Mouse (Mus musculus) MEL (cell line): ENCODE measurements around the gene Rpain. TPM values are rescaled to one million over a fixed set of nuclear protein-coding genes. Genes with fewer than 3 reads are reported as not detected.
A peak's percentile ranks its signal among the peaks of the same experiment; 100 is the strongest.

Experiments used
- DNase-seq: peaks from one replicate; pipeline ENCODE4 v3.0.0; 2011; ENCODE audit warnings: low read depth, low spot score
- H3K27ac ChIP-seq: 2 replicates; pipeline ENCODE4 v1.5.1; 2012; ENCODE audit warnings: low read depth, mild to moderate bottlenecking, control low read depth, low read length, moderate library complexity; ENCODE audit not compliant: control insufficient read depth
- H3K27me3 ChIP-seq, 2 experiments: fragments of 150-350 bp in 1 of 2; sonication (generic) in 1 of 2; 2 replicates each; pipeline ENCODE4 v1.6.1; 2012; ENCODE audit warnings: low read length in 2 of 2, mild to moderate bottlenecking in 2 of 2, improper control_type of control experiment in 1 of 2, moderate library complexity in 1 of 2; ENCODE audit not compliant: insufficient read depth in 2 of 2, control insufficient read depth in 1 of 2
- H3K36me3 ChIP-seq, 2 experiments: 2 replicates each; pipeline ENCODE4 v1.6.1; 2012 to 2014; ENCODE audit warnings: low read length in 2 of 2, improper control_type of control experiment in 1 of 2, inconsistent platforms in 1 of 2, mild to moderate bottlenecking in 1 of 2; ENCODE audit not compliant: insufficient read depth in 2 of 2, control insufficient read depth in 1 of 2
- H3K4me1 ChIP-seq, 2 experiments: fragments of 150-350 bp in 1 of 2; sonication (generic) in 1 of 2; 2 replicates each; pipeline ENCODE4 v1.6.1; 2012; ENCODE audit warnings: low read length in 2 of 2, improper control_type of control experiment in 1 of 2, mild to moderate bottlenecking in 1 of 2; ENCODE audit not compliant: insufficient read depth in 2 of 2, control insufficient read depth in 1 of 2
- H3K4me3 ChIP-seq, 2 experiments: fragments of 150-350 bp in 1 of 2; sonication (generic) in 1 of 2; 2 replicates each; pipeline ENCODE4 v1.5.1; 2012; ENCODE audit warnings: low read depth in 2 of 2, low read length in 2 of 2, mild to moderate bottlenecking in 2 of 2, moderate library complexity in 2 of 2, control low read depth in 1 of 2, improper control_type of control experiment in 1 of 2; ENCODE audit not compliant: control insufficient read depth in 1 of 2, insufficient read depth in 1 of 2
- H3K79me2 ChIP-seq: 2 replicates; pipeline ENCODE4 v1.6.1; 2012; ENCODE audit warnings: mild to moderate bottlenecking, low read length, moderate library complexity; ENCODE audit not compliant: control insufficient read depth, poor library complexity, insufficient read depth
- H3K9ac ChIP-seq: 2 replicates; pipeline ENCODE4 v1.6.1; 2012; ENCODE audit warnings: low read depth, mild to moderate bottlenecking, control low read depth, low read length, moderate library complexity; ENCODE audit not compliant: control insufficient read depth, poor library complexity, severe bottlenecking
- H3K9me3 ChIP-seq: fragments of 150-350 bp; sonication (generic); replicated peaks from 2 replicates; pipeline ENCODE4 v1.6.1; 2012; ENCODE audit warnings: mild to moderate bottlenecking, low read length, improper control_type of control experiment, moderate library complexity; ENCODE audit not compliant: insufficient read depth
- ETS1 ChIP-seq: IDR thresholded peaks from 2 replicates; pipeline ENCODE4 v1.6.1; 2012; ENCODE audit warnings: low read depth, mild to moderate bottlenecking, inconsistent platforms, low read length, improper control_type of control experiment, moderate library complexity
- MAFK ChIP-seq: IDR thresholded peaks from 2 replicates; pipeline ENCODE4 v1.6.1; 2011; ENCODE audit warnings: low read depth, mild to moderate bottlenecking, low read length, improper control_type of control experiment, borderline replicate concordance
- MAX ChIP-seq: IDR thresholded peaks from 2 replicates; pipeline ENCODE4 v1.6.1; 2011; ENCODE audit warnings: low read length, improper control_type of control experiment
- MAZ ChIP-seq: IDR thresholded peaks from 2 replicates; pipeline ENCODE4 v1.6.1; 2012; ENCODE audit warnings: low read depth, mild to moderate bottlenecking, inconsistent platforms, low read length, improper control_type of control experiment
- MEF2A ChIP-seq: IDR thresholded peaks from 2 replicates; pipeline ENCODE4 v1.6.1; 2014; ENCODE audit warnings: low read depth, mild to moderate bottlenecking, inconsistent platforms, low read length, improper control_type of control experiment; ENCODE audit not compliant: poor library complexity, insufficient replicate concordance, severe bottlenecking; ENCODE audit errors: extremely low read depth
- NRF1 ChIP-seq: IDR thresholded peaks from 2 replicates; pipeline ENCODE4 v1.6.1; 2014; ENCODE audit warnings: low read depth, mild to moderate bottlenecking, inconsistent platforms, low read length, improper control_type of control experiment, moderate library complexity; ENCODE audit not compliant: poor library complexity, insufficient read depth, severe bottlenecking
- POLR2A ChIP-seq, 2 experiments: IDR thresholded peaks; 2 replicates each; pipeline ENCODE4 v1.6.1; 2011 to 2012; ENCODE audit warnings: low read length in 2 of 2, mild to moderate bottlenecking in 2 of 2, control low read depth in 1 of 2, improper control_type of control experiment in 1 of 2, low read depth in 1 of 2, moderate library complexity in 1 of 2; ENCODE audit not compliant: control insufficient read depth in 1 of 2, insufficient read depth in 1 of 2, poor library complexity in 1 of 2
- POLR2AphosphoS2 ChIP-seq: IDR thresholded peaks from 2 replicates; pipeline ENCODE4 v1.6.1; 2011; ENCODE audit warnings: low read length, improper control_type of control experiment
- RAD21 ChIP-seq: IDR thresholded peaks from 2 replicates; pipeline ENCODE4 v1.6.1; 2011; ENCODE audit warnings: mild to moderate bottlenecking, low read depth, low read length, improper control_type of control experiment
- ZMIZ1 ChIP-seq: IDR thresholded peaks from 2 replicates; pipeline ENCODE4 v1.6.1; 2012; ENCODE audit warnings: low read depth, mild to moderate bottlenecking, inconsistent platforms, low read length, improper control_type of control experiment, moderate library complexity
- polyA plus RNA-seq, 2 experiments: library from polyadenylated mRNA; stranded (reverse) in 1 of 2; unstranded in 1 of 2; fragments of >175 nt in 1 of 2; fragments of >200 nt in 1 of 2; gene quantifications; 2 replicates each; pipeline versions ENCODE4 v1.2.1 to v1.2.4; 2012; ENCODE audit warnings: low replicate concordance in 2 of 2, low read depth in 1 of 2; ENCODE audit not compliant: insufficient read length in 2 of 2, insufficient read depth in 1 of 2, missing spikeins in 1 of 2
- total RNA-seq: library from RNA; depleted of rRNA; stranded (reverse); fragments of 300-350 nt; gene quantifications from 2 replicates; pipeline ENCODE4 v1.2.3, GENCODE M21; 2012

Gene Rpain
- total and polyA plus RNA-seq, 3 experiments = 60.8 to 93.5 TPM; not detected in 1

DNA sequence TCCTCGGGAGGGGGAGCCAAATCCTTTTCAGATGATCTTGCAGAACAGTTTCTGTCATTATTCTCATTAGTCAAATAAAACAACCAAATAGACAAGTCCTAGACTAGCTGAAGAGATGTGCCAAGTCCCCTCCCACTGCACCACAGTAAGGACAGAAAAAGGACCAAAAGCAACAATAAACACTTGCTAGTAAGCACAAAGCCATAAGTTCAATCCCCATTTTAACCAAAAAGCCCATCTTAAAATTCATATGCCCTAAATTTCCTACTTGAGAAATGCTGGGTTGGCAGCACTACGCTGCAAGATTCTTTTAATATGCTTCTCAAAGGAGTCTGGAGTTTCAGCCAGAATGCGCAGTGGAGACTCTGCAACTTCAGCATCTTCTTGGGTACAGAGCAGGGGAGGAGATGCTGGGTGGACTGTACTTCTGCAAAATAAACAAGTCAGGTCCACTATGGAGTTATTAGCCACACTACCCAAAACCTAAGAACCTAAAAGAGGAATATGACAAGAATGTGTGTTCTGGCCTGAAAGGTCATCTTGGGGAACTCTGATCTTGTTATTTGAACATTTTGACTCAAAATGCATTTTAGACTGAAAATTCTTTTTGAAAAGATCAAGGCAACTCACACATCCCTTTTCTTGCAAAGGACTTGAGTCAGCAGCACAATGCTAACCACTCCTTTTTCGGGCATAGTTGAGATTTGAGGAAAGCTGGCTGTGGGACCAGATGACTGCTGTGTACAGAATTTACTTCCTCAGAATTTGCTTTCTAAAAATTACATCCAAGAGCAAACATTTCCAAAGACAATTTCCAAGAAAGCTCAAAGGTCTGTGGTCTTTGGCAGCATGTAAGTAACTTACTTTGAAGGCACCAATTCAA is 24.8 kb upstream of the Rpain start:
- H3K4me3 ChIP-seq = no peak overlapping the region
- H3K36me3 ChIP-seq = peaks cover 0 to 46% of the 10 kb centered on the region in 2 experiments; a peak in 2 of 4 replicates
- H3K27ac ChIP-seq = no peak overlapping the region
- DNase-seq = no peak
- H3K79me2 ChIP-seq = no peaks in the 10 kb centered on the region
- H3K4me1 ChIP-seq = no peaks in the 10 kb centered on the region
- H3K27me3 ChIP-seq = no peaks in the 10 kb centered on the region
- no peak overlapping the region for H3K9ac ChIP-seq
- H3K9me3 ChIP-seq = no peaks in the 10 kb centered on the region
- TF ChIP-seq RAD21 (no peak), ETS1 (no peak), MAZ (no peak), POLR2A (IDR thresholded peaks at IDR 0.05; ENCODE audit: control insufficient read depth in 1 of 2, insufficient read depth in 1 of 2, low read depth in 1 of 2, low read length in 2 of 2, poor library complexity in 1 of 2) (0 out of 4 replicates have a peak, but pooled peaks of 1 of the 2 experiments have one; percentile 12), MAFK (no peak), ZMIZ1 (0 out of 2 replicates have a peak, but pooled peaks have one; percentile 18), POLR2AphosphoS2 (peak; percentile 58; the same call in 1 of the 2 replicates)

DNA sequence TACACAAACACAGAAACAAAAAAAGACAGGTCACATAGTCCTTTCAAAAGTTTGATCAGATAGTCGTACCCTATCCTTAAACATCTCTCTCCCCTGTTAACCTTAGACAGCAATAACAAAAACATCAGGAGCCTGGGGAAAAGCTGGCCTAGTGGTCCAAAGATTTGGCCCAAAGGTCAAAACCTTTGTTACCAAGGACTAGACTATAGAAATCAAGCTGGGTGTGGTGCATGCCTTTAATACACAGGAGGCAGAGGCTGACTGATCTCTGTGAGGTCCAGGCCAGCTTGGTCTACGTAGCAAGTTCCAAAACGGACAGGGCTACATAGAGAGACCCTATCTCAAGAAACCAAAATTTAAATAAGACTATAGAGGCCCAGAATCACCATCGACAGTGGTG is 15.3 kb upstream of the Rpain start:
- no peak for DNase-seq
- no peak for TF ChIP-seq MEF2A
- TF ChIP-seq NRF1 = no peak
- no peak for TF ChIP-seq MAZ
- no peak for TF ChIP-seq MAX
- no peak for TF ChIP-seq POLR2A (IDR thresholded peaks at IDR 0.05; ENCODE audit: control insufficient read depth in 1 of 2, insufficient read depth in 1 of 2, low read depth in 1 of 2, low read length in 2 of 2, poor library complexity in 1 of 2)
- no peak overlapping the region for H3K9ac ChIP-seq
- no peaks in the 10 kb centered on the region for H3K27me3 ChIP-seq
- H3K79me2 ChIP-seq = no peaks in the 10 kb centered on the region
- H3K27ac ChIP-seq = no peak overlapping the region
- peaks cover 0 to 76% of the 10 kb centered on the region in 2 experiments; a peak in 2 of 4 replicates for H3K36me3 ChIP-seq
- H3K9me3 ChIP-seq = no peaks in the 10 kb centered on the region
- H3K4me1 ChIP-seq = no peaks in the 10 kb centered on the region
- no peak overlapping the region for H3K4me3 ChIP-seq
